Mouse (Mus musculus) brain, embryonic 14.5 days (tissue): ENCODE measurements around the gene Farsb.

Source experiments
- CTCF ChIP-seq: fragments of 200-500 bp; IDR thresholded peaks from 2 replicates; pipeline ENCODE4 v1.5.1; 2012; ENCODE audit warnings: inconsistent platforms, mild to moderate bottlenecking, moderate library complexity, borderline replicate concordance; ENCODE audit not compliant: insufficient read depth, insufficient read length; ENCODE audit errors: extremely low read depth
- POLR2A ChIP-seq: fragments of 200-500 bp; IDR thresholded peaks from 2 replicates; pipeline ENCODE4 v1.6.1; 2012; ENCODE audit warnings: mild to moderate bottlenecking, inconsistent platforms, borderline replicate concordance; ENCODE audit not compliant: poor library complexity, insufficient read depth, insufficient read length, severe bottlenecking; ENCODE audit errors: extremely low read depth

GRCm38 (mm10) chr1:78512756-78513155 is 24.1 kb upstream of the Farsb start:
- TF ChIP-seq CTCF (no peak), POLR2A (no peak)
